Mouse (Mus musculus): ENCODE measurements around the gene Sh2d1b2. TPM values are rescaled to one million over a fixed set of nuclear protein-coding genes. Genes with fewer than 3 reads are reported as not detected.

Gene Sh2d1b2
- polyA plus RNA-seq, 1 experiment from 2014 or later, result not detected

GRCm38 (mm10) chr1:170214757-170215522 is 17.6 kb upstream of the Sh2d1b2 start, which contains the start of gene Uhmk1:
Uhmk1 (minus strand) TSS chr1:170215397.
- under 1% methylated on average over 69 of the region's 70 CpGs for WGBS
- H3K9me3 ChIP-seq (replicated peaks), result no peaks in the 10 kb centered on the region
- ATAC-seq (ENCODE audit: insufficient number of reproducible peaks, low FRiP score, low TSS enrichment, low read depth), result peak; percentile 97
- H3K27ac ChIP-seq (replicated peaks), result peak within 1 kb of the TSS; percentile 79
- H3K4me3 ChIP-seq (replicated peaks), result peak within 1 kb of the TSS; percentile 77
- no peaks in the 10 kb centered on the region for H3K27me3 ChIP-seq
- H3K9ac ChIP-seq, result peak within 1 kb of the TSS; percentile 82
- peak within 1 kb of the TSS; percentile 63 for H3K4me2 ChIP-seq (replicated peaks)
- peaks cover 17% of the 10 kb centered on the region for H3K36me3 ChIP-seq
- H3K4me1 ChIP-seq, result peaks cover 5% of the 10 kb centered on the region; the same call in 1 of the 2 replicates

- Histone ChIP-seq H3K36me3 (peaks cover 12% of the 10 kb centered on the region), H3K4me3 (replicated peaks) (peak overlapping the region; percentile 77), H3K9ac (no peak overlapping the region), H3K9me3 (replicated peaks) (no peaks in the 10 kb centered on the region), H3K4me1 (peaks cover 5% of the 10 kb centered on the region; the same call in 1 of the 2 replicates), H3K27ac (replicated peaks) (peak overlapping the region; percentile 79; the same call in 1 of the 2 replicates), H3K27me3 (no peaks in the 10 kb centered on the region), H3K4me2 (replicated peaks) (peak overlapping the region; percentile 44)
- 70% methylated on average over 3 of the region's 3 CpGs for WGBS
- ATAC-seq (ENCODE audit: insufficient number of reproducible peaks, low FRiP score, low TSS enrichment, low read depth), result no peak
These were observed 17.0 kb upstream of the Sh2d1b2 start for GRCm38 (mm10) chr1:170215590-170215989.

- Histone ChIP-seq H3K27me3 (no peaks in the 10 kb centered on the region), H3K4me3 (replicated peaks) (no peak overlapping the region), H3K9ac (no peak overlapping the region), H3K36me3 (no peaks in the 10 kb centered on the region), H3K9me3 (replicated peaks) (no peaks in the 10 kb centered on the region), H3K27ac (replicated peaks) (no peak overlapping the region), H3K4me2 (replicated peaks) (no peak overlapping the region), H3K4me1 (peaks cover 3% of the 10 kb centered on the region; the same call in 1 of the 2 replicates)
- ATAC-seq (ENCODE audit: insufficient number of reproducible peaks, low FRiP score, low TSS enrichment, low read depth), result no peak
- 78% methylated on average over 6 of the region's 6 CpGs for WGBS
These were observed 14.3 kb upstream of the Sh2d1b2 start for GRCm38 (mm10) chr1:170218091-170218884.

- H3K4me1 ChIP-seq, result no peaks in the 10 kb centered on the region
- no peak for ATAC-seq (ENCODE audit: insufficient number of reproducible peaks, low FRiP score, low TSS enrichment, low read depth)
- no peak overlapping the region for H3K4me2 ChIP-seq (replicated peaks)
- H3K9ac ChIP-seq, result no peak overlapping the region
- H3K27me3 ChIP-seq, result no peaks in the 10 kb centered on the region
- H3K27ac ChIP-seq (replicated peaks), result no peak overlapping the region
- no peak overlapping the region for H3K4me3 ChIP-seq (replicated peaks)
- H3K36me3 ChIP-seq, result no peaks in the 10 kb centered on the region
- no peaks in the 10 kb centered on the region for H3K9me3 ChIP-seq (replicated peaks)
These were observed 12.2 kb upstream of the Sh2d1b2 start for GRCm38 (mm10) chr1:170220351-170220750.

- Histone ChIP-seq H3K27ac (replicated peaks) (no peak overlapping the region), H3K36me3 (no peaks in the 10 kb centered on the region), H3K27me3 (no peaks in the 10 kb centered on the region), H3K9me3 (replicated peaks) (no peaks in the 10 kb centered on the region), H3K4me2 (replicated peaks) (no peak overlapping the region), H3K4me1 (no peaks in the 10 kb centered on the region), H3K9ac (no peak overlapping the region), H3K4me3 (replicated peaks) (no peak overlapping the region)
- no peak for ATAC-seq (ENCODE audit: insufficient number of reproducible peaks, low FRiP score, low TSS enrichment, low read depth)
- WGBS, result 70% methylated on average over 2 of the region's 2 CpGs
These were observed 9.3 kb upstream of the Sh2d1b2 start for GRCm38 (mm10) chr1:170223276-170223675.

- Histone ChIP-seq H3K9me3 (replicated peaks) (no peaks in the 10 kb centered on the region), H3K36me3 (no peaks in the 10 kb centered on the region), H3K4me1 (no peaks in the 10 kb centered on the region), H3K27ac (replicated peaks) (no peak overlapping the region), H3K9ac (no peak overlapping the region), H3K4me2 (replicated peaks) (no peak overlapping the region), H3K27me3 (no peaks in the 10 kb centered on the region), H3K4me3 (replicated peaks) (no peak overlapping the region)
- ATAC-seq (ENCODE audit: insufficient number of reproducible peaks, low FRiP score, low TSS enrichment, low read depth), result no peak
- 83% methylated on average over 3 of the region's 3 CpGs for whole genome bisulfite sequencing
These were observed 12.5 kb downstream of the Sh2d1b2 start for GRCm38 (mm10) chr1:170245016-170245415.

- peak; percentile 65 for ATAC-seq (ENCODE audit: insufficient number of reproducible peaks, low FRiP score, low TSS enrichment, low read depth)
- no peaks in the 10 kb centered on the region for H3K9me3 ChIP-seq (replicated peaks)
- 26% methylated on average over 29 of the region's 30 CpGs for WGBS
These were observed 22.5 kb downstream of the Sh2d1b2 start for GRCm38 (mm10) chr1:170254893-170255559.

GRCm38 (mm10) chr1:170255560-170255910 is 23.0 kb downstream of the Sh2d1b2 start:
- H3K27me3 ChIP-seq, result no peaks in the 10 kb centered on the region
- peak overlapping the region; percentile 73 for H3K4me2 ChIP-seq (replicated peaks)
- WGBS, result 4% methylated on average over 32 of the region's 32 CpGs
- peak overlapping the region; percentile 64 for H3K9ac ChIP-seq
- ATAC-seq (ENCODE audit: insufficient number of reproducible peaks, low FRiP score, low TSS enrichment, low read depth), result peak; percentile 91
- H3K36me3 ChIP-seq, result no peaks in the 10 kb centered on the region
- H3K4me1 ChIP-seq, result no peaks in the 10 kb centered on the region
- peak overlapping the region; percentile 34; the same call in 1 of the 2 replicates for H3K27ac ChIP-seq (replicated peaks)
- peak overlapping the region; percentile 68 for H3K4me3 ChIP-seq (replicated peaks)
- no peaks in the 10 kb centered on the region for H3K9me3 ChIP-seq (replicated peaks)

More at GRCm38 (mm10) chr1:170254893-170255559, 22.5 kb downstream of the Sh2d1b2 start:
- H3K4me1 ChIP-seq, result no peaks in the 10 kb centered on the region
- H3K9ac ChIP-seq, result peak overlapping the region; percentile 64
- H3K27ac ChIP-seq (replicated peaks), result peak overlapping the region; percentile 34; the same call in 1 of the 2 replicates
- H3K4me2 ChIP-seq (replicated peaks), result peak overlapping the region; percentile 73
- peak overlapping the region; percentile 68 for H3K4me3 ChIP-seq (replicated peaks)
- no peaks in the 10 kb centered on the region for H3K36me3 ChIP-seq
- H3K27me3 ChIP-seq, result no peaks in the 10 kb centered on the region

GRCm38 (mm10) chr1:170270281-170270680 is 37.7 kb downstream of the Sh2d1b2 start:
- H3K4me3 ChIP-seq (replicated peaks), result no peak overlapping the region

GRCm38 (mm10) chr1:170270696-170271095 is 38.1 kb downstream of the Sh2d1b2 start:
- Histone ChIP-seq H3K9me3 (replicated peaks) (0 out of 2 replicates have a peak, but pooled peaks cover 3% of the 10 kb centered on the region), H3K4me1 (no peaks in the 10 kb centered on the region), H3K4me3 (replicated peaks) (no peak overlapping the region), H3K9ac (no peak overlapping the region), H3K36me3 (no peaks in the 10 kb centered on the region), H3K27ac (replicated peaks) (no peak overlapping the region), H3K27me3 (no peaks in the 10 kb centered on the region), H3K4me2 (replicated peaks) (no peak overlapping the region)
- WGBS, result 85% methylated on average over 4 of the region's 4 CpGs
- ATAC-seq (ENCODE audit: insufficient number of reproducible peaks, low FRiP score, low TSS enrichment, low read depth), result no peak

More at GRCm38 (mm10) chr1:170270281-170270680, 37.7 kb downstream of the Sh2d1b2 start:
- Histone ChIP-seq H3K36me3 (no peaks in the 10 kb centered on the region), H3K27ac (replicated peaks) (no peak overlapping the region), H3K4me2 (replicated peaks) (no peak overlapping the region), H3K27me3 (no peaks in the 10 kb centered on the region), H3K9me3 (replicated peaks) (0 out of 2 replicates have a peak, but pooled peaks cover under 1% of the 10 kb centered on the region), H3K9ac (no peak overlapping the region), H3K4me1 (no peaks in the 10 kb centered on the region)
- 79% methylated on average over 6 of the region's 6 CpGs for WGBS
- no peak for ATAC-seq (ENCODE audit: insufficient number of reproducible peaks, low FRiP score, low TSS enrichment, low read depth)

GRCm38 (mm10) chr1:170273252-170273651 is 40.7 kb downstream of the Sh2d1b2 start:
- H3K4me2 ChIP-seq (replicated peaks), result no peak overlapping the region
- H3K36me3 ChIP-seq, result no peaks in the 10 kb centered on the region
- no peak overlapping the region for H3K27ac ChIP-seq (replicated peaks)
- H3K9ac ChIP-seq, result no peak overlapping the region
- 0 out of 2 replicates have a peak, but pooled peaks cover 3% of the 10 kb centered on the region for H3K9me3 ChIP-seq (replicated peaks)
- no peak for ATAC-seq (ENCODE audit: insufficient number of reproducible peaks, low FRiP score, low TSS enrichment, low read depth)
- H3K4me1 ChIP-seq, result no peaks in the 10 kb centered on the region
- H3K27me3 ChIP-seq, result no peaks in the 10 kb centered on the region
- no peak overlapping the region for H3K4me3 ChIP-seq (replicated peaks)

All from embryonic facial prominence, embryonic 15.5 days (tissue).